Mouse (Mus musculus) lung, embryonic 16.5 days (tissue): ENCODE results near the gene Cacng6. TPM values are rescaled to one million over a fixed set of nuclear protein-coding genes. Genes with fewer than 3 reads are reported as not detected.

Experiments used
- ATAC-seq: fragments of 200-750 bp; cut with Nextera tagmentation; 2 replicates; pipeline ENCODE4 v1.8.0; 2017; ENCODE audit warnings: low read depth, mild to moderate bottlenecking, moderate library complexity
- H3K27ac ChIP-seq: fragments of 300-500 bp; sonication (generic); 2 replicates; pipeline ENCODE4 v1.5.1; 2014; ENCODE audit warnings: mild to moderate bottlenecking, control low read depth, low read length
- H3K27me3 ChIP-seq: fragments of 300-500 bp; sonication (generic); 2 replicates; pipeline ENCODE4 v1.6.1; 2014; ENCODE audit warnings: low read depth, low read length, mixed read lengths; ENCODE audit not compliant: control insufficient read depth, insufficient read depth
- H3K36me3 ChIP-seq: fragments of 300-500 bp; sonication (generic); 2 replicates; pipeline ENCODE4 v1.6.1; 2014; ENCODE audit warnings: low read length; ENCODE audit not compliant: control insufficient read depth, insufficient read depth
- H3K4me1 ChIP-seq: fragments of 300-500 bp; sonication (generic); replicated peaks from 2 replicates; pipeline ENCODE4 v1.6.1; 2014; ENCODE audit warnings: low read length, mixed read lengths; ENCODE audit not compliant: control insufficient read depth, insufficient read depth
- H3K4me2 ChIP-seq: fragments of 300-500 bp; sonication (generic); 2 replicates; pipeline ENCODE4 v1.6.1; 2014; ENCODE audit warnings: low read depth, low read length, control low read depth
- H3K4me3 ChIP-seq: fragments of 300-500 bp; sonication (generic); 2 replicates; pipeline ENCODE4 v1.5.1; 2014; ENCODE audit warnings: mild to moderate bottlenecking, low read length, control low read depth
- H3K9ac ChIP-seq: fragments of 300-500 bp; sonication (generic); 2 replicates; pipeline ENCODE4 v1.6.1; 2014; ENCODE audit warnings: low read length, control low read depth
- H3K9me3 ChIP-seq: fragments of 300-500 bp; sonication (generic); 2 replicates; pipeline ENCODE4 v1.6.1; 2016; ENCODE audit warnings: low read length; ENCODE audit not compliant: control insufficient read depth
- WGBS: fragments of 180-500 bp; shearing (Covaris S2); extraction: QIAGEN DNeasy Blood & Tissue Kit; methylation state at CpG from one replicate; pipeline ENCODE4 v1.1.7; 2014; 5-methylcytosine and 5-hydroxymethylcytosine counted together
- polyA plus RNA-seq: library from polyadenylated mRNA; unstranded; fragments of >200 nt; fragmentation: Nextera tagmentation; extraction: Ambion mirVana; gene quantifications from 2 replicates; pipeline ENCODE4 v1.2.1, GENCODE M21; 2015

The Cacng6 gene
- polyA plus RNA-seq, 1 experiment from 2014 or later: 0.19 TPM

- ATAC-seq: no peak
- Histone ChIP-seq H3K36me3 (no peaks in the 10 kb centered on the region), H3K9ac (no peak overlapping the region), H3K4me1 (peaks cover 11% of the 10 kb centered on the region), H3K4me2 (peak overlapping the region; percentile 63), H3K9me3 (no peaks in the 10 kb centered on the region), H3K4me3 (peak overlapping the region; percentile 45), H3K27ac (no peak overlapping the region), H3K27me3 (peaks cover 59% of the 10 kb centered on the region)
- WGBS: 2% methylated on average over 20 of the region's 20 CpGs
These were observed 12.0 kb upstream of the Cacng6 start for GRCm38 (mm10) chr7:3412036-3412435.

- ATAC-seq: peak; percentile 10; the same call in 1 of the 2 replicates
- peak overlapping the region; percentile 100 for H3K4me2 ChIP-seq
- H3K27me3 ChIP-seq: peaks cover 70% of the 10 kb centered on the region
- no peaks in the 10 kb centered on the region for H3K36me3 ChIP-seq
- H3K9me3 ChIP-seq: no peaks in the 10 kb centered on the region
- H3K9ac ChIP-seq: peak overlapping the region; percentile 62
- H3K4me3 ChIP-seq: peak overlapping the region; percentile 63
- under 1% methylated on average over 37 of the region's 47 CpGs for WGBS
- H3K4me1 ChIP-seq: peaks cover 11% of the 10 kb centered on the region
- no peak overlapping the region for H3K27ac ChIP-seq
These were observed 9.1 kb upstream of the Cacng6 start for GRCm38 (mm10) chr7:3414888-3415287.

- ATAC-seq: peak; percentile 53
- WGBS: 0% methylated on average over 31 of the region's 60 CpGs
- Histone ChIP-seq H3K9me3 (no peaks in the 10 kb centered on the region), H3K4me2 (peak overlapping the region; percentile 100), H3K27ac (no peak overlapping the region), H3K27me3 (peaks cover 69% of the 10 kb centered on the region), H3K9ac (peak overlapping the region; percentile 62), H3K4me3 (peak overlapping the region; percentile 63), H3K4me1 (peaks cover 11% of the 10 kb centered on the region), H3K36me3 (no peaks in the 10 kb centered on the region)
These were observed 8.6 kb upstream of the Cacng6 start for GRCm38 (mm10) chr7:3415378-3415777.

GRCm38 (mm10) chr7:3419941-3420340 is 4.1 kb upstream of the Cacng6 start:
- WGBS: 42% methylated on average over 6 of the region's 6 CpGs
- peaks cover 3% of the 10 kb centered on the region; the same call in 1 of the 2 replicates for H3K4me1 ChIP-seq

GRCm38 (mm10) chr7:3420466-3420865 is 3.5 kb upstream of the Cacng6 start:
- ATAC-seq: no peak
- Histone ChIP-seq H3K9me3 (no peaks in the 10 kb centered on the region), H3K4me3 (no peak overlapping the region), H3K9ac (no peak overlapping the region), H3K27ac (no peak overlapping the region), H3K27me3 (peaks cover 61% of the 10 kb centered on the region), H3K36me3 (no peaks in the 10 kb centered on the region), H3K4me1 (peaks cover 3% of the 10 kb centered on the region; the same call in 1 of the 2 replicates), H3K4me2 (no peak overlapping the region)
- 35% methylated on average over 5 of the region's 5 CpGs for WGBS

More at GRCm38 (mm10) chr7:3419941-3420340, 4.1 kb upstream of the Cacng6 start:
- Histone ChIP-seq H3K9ac (no peak overlapping the region), H3K36me3 (no peaks in the 10 kb centered on the region), H3K27me3 (peaks cover 66% of the 10 kb centered on the region), H3K4me3 (no peak overlapping the region), H3K9me3 (no peaks in the 10 kb centered on the region), H3K4me2 (no peak overlapping the region), H3K27ac (no peak overlapping the region)
- no peak for ATAC-seq

GRCm38 (mm10) chr7:3421297-3421696 is 2.7 kb upstream of the Cacng6 start:
- Histone ChIP-seq H3K4me3 (no peak overlapping the region), H3K27ac (no peak overlapping the region), H3K4me1 (no peaks in the 10 kb centered on the region), H3K27me3 (peaks cover 56% of the 10 kb centered on the region), H3K9ac (no peak overlapping the region), H3K4me2 (no peak overlapping the region), H3K36me3 (no peaks in the 10 kb centered on the region), H3K9me3 (no peaks in the 10 kb centered on the region)
- WGBS: 70% methylated on average over 3 of the region's 3 CpGs
- ATAC-seq: no peak

- Histone ChIP-seq H3K9me3 (no peaks in the 10 kb centered on the region), H3K27me3 (peaks cover 50% of the 10 kb centered on the region), H3K27ac (no peak overlapping the region), H3K9ac (no peak overlapping the region), H3K4me3 (no peak overlapping the region), H3K4me2 (no peak overlapping the region), H3K36me3 (no peaks in the 10 kb centered on the region), H3K4me1 (no peaks in the 10 kb centered on the region)
- 34% methylated on average over 7 of the region's 7 CpGs for WGBS
- ATAC-seq: no peak
These were observed 1.9 kb upstream of the Cacng6 start for GRCm38 (mm10) chr7:3422051-3422450.

GRCm38 (mm10) chr7:3423430-3423829 is 565 bp upstream of the Cacng6 start:
- Histone ChIP-seq H3K36me3 (no peaks in the 10 kb centered on the region), H3K4me3 (0 out of 2 replicates have a peak overlapping the region, but pooled peaks have one; percentile 5), H3K4me1 (no peaks in the 10 kb centered on the region), H3K4me2 (peak overlapping the region; percentile 32; the same call in 1 of the 2 replicates), H3K27ac (no peak overlapping the region), H3K27me3 (peaks cover 40% of the 10 kb centered on the region), H3K9me3 (no peaks in the 10 kb centered on the region), H3K9ac (no peak overlapping the region)
- WGBS: 2% methylated on average over 30 of the region's 30 CpGs
- 0 out of 2 replicates have a peak, but pooled peaks have one; percentile 28 for ATAC-seq

- no peaks in the 10 kb centered on the region for H3K9me3 ChIP-seq
- H3K27me3 ChIP-seq: peaks cover 39% of the 10 kb centered on the region
- ATAC-seq: no peak
- no peak overlapping the region for H3K27ac ChIP-seq
- H3K4me1 ChIP-seq: no peaks in the 10 kb centered on the region
- no peak overlapping the region for H3K9ac ChIP-seq
- H3K4me3 ChIP-seq: no peak overlapping the region
- WGBS: 84% methylated on average over 5 of the region's 5 CpGs
- H3K36me3 ChIP-seq: no peaks in the 10 kb centered on the region
- no peak overlapping the region for H3K4me2 ChIP-seq
These were observed 1.1 kb downstream of the Cacng6 start for GRCm38 (mm10) chr7:3425141-3425540.

- Histone ChIP-seq H3K27ac (no peak overlapping the region), H3K4me3 (no peak overlapping the region)
- WGBS: 65% methylated on average over 6 of the region's 6 CpGs
These were observed 6.2 kb downstream of the Cacng6 start for GRCm38 (mm10) chr7:3430161-3430560.

More at GRCm38 (mm10) chr7:3430161-3430560, 6.2 kb downstream of the Cacng6 start:
- Histone ChIP-seq H3K4me1 (no peaks in the 10 kb centered on the region), H3K4me2 (no peak overlapping the region), H3K36me3 (no peaks in the 10 kb centered on the region), H3K9me3 (no peaks in the 10 kb centered on the region), H3K27me3 (peaks cover 3% of the 10 kb centered on the region; the same call in 1 of the 2 replicates), H3K9ac (no peak overlapping the region)
- ATAC-seq: no peak
